Mouse (Mus musculus) lung, postnatal 14 days (tissue): ENCODE measurements around the gene Gm2007.
"Not testable (repeated sequence)": the region's sequence is repeated elsewhere in the genome, so short reads cannot be mapped to it uniquely, and the experiment has no call there.

Source experiments
- DNase-seq: peaks from one replicate; pipeline ENCODE4 v3.0.0; 2021

Gene Gm2007

GRCm38 (mm10) chr2:175741237-175741636 lies at the start of gene Gm2007:
Gm2007 (plus strand) TSS chr2:175741537.
- DNase-seq: not testable (repeated sequence)

DNA sequence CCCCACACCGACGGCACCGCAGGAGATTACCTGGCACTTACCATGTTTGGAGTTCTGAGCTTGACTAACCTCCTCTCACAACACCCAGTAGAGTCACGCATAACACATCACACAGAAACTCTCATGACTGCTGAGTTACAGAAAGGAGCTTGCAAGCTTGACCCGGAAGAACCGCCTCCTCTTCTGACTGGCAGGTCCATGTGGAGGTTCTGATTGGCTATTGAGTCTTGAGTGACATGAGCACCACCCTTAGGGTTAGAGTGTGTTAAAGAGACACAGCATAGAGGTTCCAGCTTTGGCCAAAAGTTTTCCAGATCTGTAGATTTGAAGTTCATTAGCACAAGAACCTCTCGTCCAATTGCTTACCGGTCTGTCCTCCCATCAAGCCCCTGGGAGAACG lies 37.8 kb upstream of the Gm2007 start, which contains the start of gene Zfp969:
TSS of gene Zfp969 (minus strand) at position 101 of the 400 bp plus-strand sequence.
- not testable (repeated sequence) for DNase-seq

DNA sequence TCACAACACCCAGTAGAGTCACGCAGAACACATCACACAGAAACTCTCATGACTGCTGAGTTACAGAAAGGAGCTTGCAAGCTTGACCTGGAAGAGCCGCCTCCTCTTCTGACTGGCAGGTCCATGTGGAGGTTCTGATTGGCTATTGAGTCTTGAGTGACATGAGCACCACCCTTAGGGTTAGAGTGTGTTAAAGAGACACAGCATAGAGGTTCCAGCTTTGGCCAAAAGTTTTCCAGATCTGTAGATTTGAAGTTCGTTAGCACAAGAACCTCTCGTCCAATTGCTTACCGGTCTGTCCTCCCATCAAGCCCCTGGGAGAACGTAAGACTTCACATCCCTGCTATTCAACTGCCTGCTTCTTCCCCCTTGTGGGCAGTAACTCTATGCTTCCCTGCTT lies 59.7 kb downstream of the Gm2007 start, which contains the start of gene Gm14288:
TSS of gene Gm14288 (minus strand) at position 101 of the 400 bp plus-strand sequence.
- not testable (repeated sequence) for DNase-seq
